Mouse (Mus musculus) cerebellum, adult (tissue): ENCODE measurements around the gene Gm3250.
"Not testable (repeated sequence)": the region's sequence is repeated elsewhere in the genome, so short reads cannot be mapped to it uniquely, and the experiment has no call there.

Experiments
- ATAC-seq: cut with Nextera tagmentation; 2 replicates; pipeline ENCODE4 v1.9.2; 2017; ENCODE audit warnings: mild to moderate bottlenecking, moderate library complexity, mixed read lengths; ENCODE audit not compliant: insufficient number of reproducible peaks, low FRiP score, low TSS enrichment

The Gm3250 gene

DNA sequence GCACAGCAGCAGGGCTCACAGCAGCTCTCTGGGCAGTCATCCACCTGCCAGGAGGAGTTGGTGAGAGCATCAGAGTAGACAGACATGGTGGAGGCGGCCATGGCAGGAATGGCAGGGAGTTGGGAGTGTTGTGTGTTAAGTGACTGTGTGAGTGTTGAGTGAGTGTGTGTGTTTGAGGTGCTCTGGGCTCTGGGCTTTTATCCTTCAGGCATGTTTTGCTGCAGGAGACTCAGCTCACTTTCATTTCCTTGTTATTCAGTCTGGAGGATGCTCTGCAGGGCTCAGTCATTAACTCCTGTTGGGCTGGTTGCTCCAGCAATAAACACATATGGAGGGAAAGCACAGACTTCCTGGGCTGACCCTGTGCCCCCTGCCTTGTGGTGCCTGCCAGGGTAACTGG, at the start of gene Gm3250:
Gm3250 (minus strand) TSS at position 101 of the 400 bp plus-strand sequence.
- not testable (repeated sequence) for ATAC-seq

DNA sequence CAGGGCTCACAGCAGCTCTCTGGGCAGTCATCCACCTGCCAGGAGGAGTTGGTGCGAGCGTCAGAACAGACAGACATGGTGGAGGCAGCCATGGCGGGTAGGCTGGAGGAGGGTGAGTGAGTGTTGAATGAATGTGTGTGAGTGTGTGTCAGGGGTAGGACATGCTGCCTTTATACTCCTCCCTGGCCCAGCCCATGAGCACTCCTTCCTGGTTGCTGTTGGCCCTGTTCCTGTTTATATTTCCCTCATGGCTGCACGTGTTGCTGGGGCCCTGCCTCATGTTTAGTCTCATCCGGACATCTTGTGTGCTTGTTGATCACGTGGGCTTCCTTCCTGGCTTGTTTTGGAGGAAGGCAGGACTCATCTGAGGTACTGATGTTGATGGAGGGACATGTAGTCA, 44.6 kb upstream of the Gm3250 start, which contains the start of gene Krtap10-4:
Krtap10-4 (minus strand) TSS at position 145 of the 400 bp plus-strand sequence.
- no peak for ATAC-seq

DNA sequence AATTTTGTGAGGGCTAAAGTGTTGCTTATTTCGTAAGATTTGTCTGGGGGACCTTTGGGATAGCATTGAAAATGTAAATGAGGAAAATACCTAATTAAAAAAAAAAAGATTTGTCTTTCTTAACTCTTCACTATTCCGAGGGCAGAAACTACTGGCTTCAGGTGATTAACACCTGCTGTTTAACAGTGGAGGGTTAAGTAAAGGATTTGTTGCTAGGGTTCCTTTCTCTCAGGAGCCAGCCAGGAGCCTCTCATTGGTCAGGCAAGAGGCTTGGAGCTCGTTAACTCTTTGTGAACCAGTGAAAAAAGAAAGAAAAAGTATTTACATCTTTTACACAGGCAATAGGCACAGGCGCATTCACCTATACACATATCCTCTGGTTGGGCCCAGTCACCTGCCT, 36.9 kb upstream of the Gm3250 start:
- no peak for ATAC-seq

DNA sequence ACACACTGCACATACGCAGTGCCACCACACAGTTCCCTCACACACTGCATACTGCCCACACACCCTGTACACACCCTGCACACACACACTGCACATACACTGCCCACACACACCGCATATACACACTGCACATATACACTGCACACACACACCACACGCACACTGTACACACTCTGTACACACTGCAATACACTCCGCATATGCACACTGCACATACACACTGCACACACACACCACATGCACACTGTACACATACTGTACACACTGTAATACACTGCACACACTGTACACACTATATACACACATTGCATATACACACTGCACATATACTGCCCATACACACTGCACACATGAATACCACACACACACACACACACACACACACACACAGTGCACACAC, 36.2 kb upstream of the Gm3250 start:
- no peak for ATAC-seq

DNA sequence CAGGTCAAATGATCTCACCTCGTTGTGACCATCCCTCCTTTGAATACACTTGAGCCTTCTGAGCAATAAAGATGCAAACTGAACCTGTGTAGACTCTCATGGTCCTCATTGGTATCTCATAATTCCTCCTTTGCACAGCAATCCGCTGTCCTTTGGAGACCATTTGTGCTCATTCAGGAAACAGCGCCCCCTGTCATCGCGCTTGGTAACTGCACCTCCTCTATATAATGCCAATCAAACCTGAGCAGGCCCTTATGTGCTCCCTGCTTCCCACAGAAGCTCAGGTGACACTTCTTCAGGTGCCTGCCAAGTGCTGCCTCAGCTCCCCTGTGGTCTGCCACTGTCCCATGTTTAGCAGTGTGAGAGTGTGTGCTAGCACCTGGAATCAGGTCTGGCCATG, 33.2 kb upstream of the Gm3250 start:
- no peak for ATAC-seq

- ATAC-seq, result no peak
Observed at GRCm38 (mm10) chr10:77814382-77814781, 32.0 kb upstream of the Gm3250 start, which contains the start of gene Gm2696. TSS of gene Gm2696 (plus strand) at chr10:77814682.

GRCm38 (mm10) chr10:77811743-77812142, 29.4 kb upstream of the Gm3250 start, which contains the start of gene Gm9507:
TSS of gene Gm9507 (minus strand) at chr10:77811843.
- no peak for ATAC-seq

GRCm38 (mm10) chr10:77804095-77804494, 21.8 kb upstream of the Gm3250 start:
- ATAC-seq, result no peak

DNA sequence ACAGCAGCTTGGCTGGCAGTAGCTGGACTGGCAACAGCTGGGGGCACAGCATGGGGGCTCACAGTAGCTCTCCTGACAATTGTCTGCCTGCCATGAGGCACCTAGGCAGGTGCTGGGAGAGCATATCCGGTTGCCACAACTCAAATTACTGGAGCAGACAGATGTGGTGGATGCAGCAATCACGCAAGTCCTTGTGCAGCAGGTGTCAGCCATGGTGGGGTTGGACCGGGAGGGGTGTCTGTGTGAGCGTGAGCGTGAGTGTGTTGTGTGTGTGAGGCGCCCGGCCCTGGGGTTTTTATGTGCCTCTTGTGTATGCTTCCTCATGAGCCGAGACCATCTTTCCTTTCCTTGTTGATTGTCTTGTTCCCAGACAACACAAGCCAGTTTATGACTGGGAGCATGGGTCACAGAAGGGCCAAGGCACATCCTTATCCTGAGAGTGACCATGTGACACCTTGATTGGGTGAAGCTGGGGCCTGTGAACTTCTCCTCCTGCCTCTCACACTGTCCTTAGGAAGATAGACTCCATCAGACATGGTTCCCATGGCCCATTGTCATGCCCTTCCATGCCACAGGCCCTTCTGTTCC, 16.7 kb upstream of the Gm3250 start, which contains the start of gene Gm19668:
Gm19668 (minus strand) TSS at position 213 of the 588 bp plus-strand sequence.
- ATAC-seq, result no peak

DNA sequence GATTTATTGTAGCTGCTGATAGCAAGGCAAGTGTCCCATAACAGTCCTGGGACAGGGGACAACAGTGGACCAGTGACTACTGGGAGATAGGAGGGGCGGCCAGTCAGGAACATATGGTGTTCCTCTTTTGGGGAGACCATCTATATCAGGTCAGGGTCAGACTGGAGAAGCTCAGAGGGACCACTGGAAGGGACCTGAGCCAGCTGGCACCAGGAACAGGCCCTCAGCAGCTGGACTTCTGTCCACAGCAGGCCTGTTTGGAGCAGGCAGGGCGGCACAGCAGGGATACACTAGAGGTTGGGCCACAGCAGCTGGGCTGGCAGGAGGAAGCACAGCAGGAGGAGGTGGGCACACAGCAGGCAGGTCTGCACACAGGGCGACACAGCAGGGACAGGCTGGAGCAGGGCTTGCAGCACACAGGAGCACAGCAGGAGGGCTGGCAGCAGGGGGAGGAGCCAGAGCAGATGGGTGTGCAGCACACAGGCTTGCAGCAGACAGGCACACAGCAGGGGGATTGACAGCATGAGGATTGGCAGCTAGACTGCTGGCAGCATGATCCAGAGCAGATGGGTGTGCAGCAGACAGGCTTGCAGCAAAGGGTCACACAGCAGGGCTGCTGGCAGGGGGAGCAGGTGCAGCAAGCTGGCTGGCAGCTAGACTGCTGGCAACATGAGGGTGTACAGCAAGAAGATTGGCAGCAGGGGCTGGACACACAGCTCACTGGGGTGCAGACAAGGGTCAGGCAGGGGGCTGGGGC, 16.0 kb upstream of the Gm3250 start:
- not testable (repeated sequence) for ATAC-seq

GRCm38 (mm10) chr10:77797677-77798076, 15.3 kb upstream of the Gm3250 start:
- ATAC-seq, result no peak

DNA sequence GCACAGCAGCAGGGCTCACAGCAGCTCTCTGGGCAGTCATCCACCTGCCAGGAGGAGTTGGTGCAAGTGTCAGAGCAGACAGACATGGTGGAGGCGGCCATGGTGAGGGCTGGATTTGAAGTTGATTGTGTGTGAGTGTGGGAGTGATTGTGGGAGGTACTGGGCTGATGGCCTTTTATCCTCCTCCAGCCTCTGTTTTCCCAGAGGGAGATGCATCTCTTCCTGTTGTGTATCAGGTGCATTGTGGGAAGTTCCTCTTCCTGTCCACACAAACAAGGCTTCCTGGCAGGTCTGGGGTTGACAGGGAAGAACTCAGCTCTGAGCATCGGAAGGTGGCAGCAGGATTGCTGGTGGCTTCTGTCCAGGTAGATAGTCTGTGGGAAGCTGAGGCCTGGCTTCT, 12.6 kb upstream of the Gm3250 start, which contains the start of gene Gm9639:
Gm9639 (minus strand) TSS at position 101 of the 400 bp plus-strand sequence.
- no peak for ATAC-seq

- no peak for ATAC-seq
Observed at GRCm38 (mm10) chr10:77788621-77789020, 6.3 kb upstream of the Gm3250 start.

DNA sequence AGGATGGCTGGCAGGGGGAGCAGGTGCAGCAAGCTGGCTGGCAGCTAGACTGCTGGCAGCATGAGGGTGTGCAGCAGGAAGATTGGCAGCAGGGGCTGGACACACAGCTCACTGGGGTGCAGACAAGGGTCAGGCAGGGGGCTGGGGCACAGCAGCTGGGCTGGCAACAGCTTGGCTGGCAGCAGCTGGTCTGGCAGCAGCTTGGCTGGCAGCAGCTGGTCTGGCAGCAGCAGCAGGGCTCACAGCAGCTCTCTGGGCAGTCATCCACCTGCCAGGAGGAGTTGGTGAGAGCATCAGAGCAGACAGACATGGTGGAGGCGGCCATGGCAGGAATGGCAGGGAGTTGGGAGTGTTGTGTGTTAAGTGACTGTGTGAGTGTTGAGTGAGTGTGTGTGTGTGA, 5.5 kb upstream of the Gm3250 start, which contains the start of gene Gm7137:
Gm7137 (minus strand) TSS at position 325 of the 400 bp plus-strand sequence.
- not testable (repeated sequence) for ATAC-seq

- not testable (repeated sequence) for ATAC-seq
Observed at GRCm38 (mm10) chr10:77783396-77783795, 1.1 kb upstream of the Gm3250 start.

GRCm38 (mm10) chr10:77776844-77777243, 5.5 kb downstream of the Gm3250 start, which contains the start of gene Gm7138:
TSS of gene Gm7138 (minus strand) at chr10:77776944.
- not testable (repeated sequence) for ATAC-seq

DNA sequence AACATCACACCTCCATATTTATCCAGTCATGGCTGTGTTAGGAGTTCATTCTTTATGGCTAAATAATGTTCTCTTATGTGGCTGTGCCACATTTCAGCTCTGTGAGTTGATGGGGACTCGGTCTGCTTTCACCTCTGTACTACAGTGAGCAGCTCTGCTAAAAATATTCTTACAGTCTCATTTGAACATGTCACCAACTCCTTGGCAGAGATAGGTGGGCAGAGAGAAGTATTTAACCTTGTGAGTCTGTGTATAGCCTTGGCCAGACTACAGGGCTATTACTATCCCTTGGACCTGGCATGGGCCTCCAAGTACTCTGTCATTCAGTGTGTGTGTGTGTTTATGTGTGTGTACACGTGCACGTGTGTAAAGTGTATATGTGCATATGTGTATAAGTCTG, 10.2 kb downstream of the Gm3250 start:
- ATAC-seq, result not testable (repeated sequence)

DNA sequence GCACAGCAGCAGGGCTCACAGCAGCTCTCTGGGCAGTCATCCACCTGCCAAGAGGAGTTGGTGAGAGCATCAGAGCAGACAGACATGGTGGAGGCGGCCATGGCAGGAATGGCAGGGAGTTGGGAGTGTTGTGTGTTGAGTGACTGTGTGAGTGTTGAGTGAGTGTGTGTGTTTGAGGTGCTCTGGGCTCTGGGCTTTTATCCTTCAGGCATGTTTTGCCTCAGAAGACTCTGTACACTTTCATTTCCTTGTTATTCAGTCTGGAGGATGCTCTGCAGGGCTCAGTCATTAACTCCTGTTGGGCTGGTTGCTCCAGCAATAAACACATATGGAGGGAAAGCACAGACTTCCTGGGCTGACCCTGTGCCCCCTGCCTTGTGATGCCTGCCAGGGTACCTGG, 11.1 kb downstream of the Gm3250 start, which contains the start of gene Gm3238:
Gm3238 (minus strand) TSS at position 101 of the 400 bp plus-strand sequence.
- not testable (repeated sequence) for ATAC-seq

DNA sequence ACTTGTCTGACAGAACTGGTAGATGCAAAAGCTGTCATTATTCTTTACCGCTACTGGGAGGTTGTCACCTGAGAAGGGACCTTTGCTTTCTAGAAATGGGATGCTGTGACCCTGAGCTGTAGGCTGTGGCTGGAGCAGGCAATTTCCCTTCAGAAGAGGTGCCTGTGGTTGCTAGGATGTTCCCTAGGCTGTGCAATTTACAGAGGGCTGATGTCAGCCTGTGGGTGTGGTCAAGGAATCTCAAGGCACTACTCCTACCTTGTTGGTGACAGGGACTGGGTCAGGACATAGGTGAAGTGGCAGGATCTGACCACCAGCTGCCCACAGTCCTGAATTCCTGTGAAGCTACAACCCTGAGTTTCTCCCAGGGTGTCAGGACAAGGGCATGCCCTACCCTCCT, 12.6 kb downstream of the Gm3250 start:
- no peak for ATAC-seq

DNA sequence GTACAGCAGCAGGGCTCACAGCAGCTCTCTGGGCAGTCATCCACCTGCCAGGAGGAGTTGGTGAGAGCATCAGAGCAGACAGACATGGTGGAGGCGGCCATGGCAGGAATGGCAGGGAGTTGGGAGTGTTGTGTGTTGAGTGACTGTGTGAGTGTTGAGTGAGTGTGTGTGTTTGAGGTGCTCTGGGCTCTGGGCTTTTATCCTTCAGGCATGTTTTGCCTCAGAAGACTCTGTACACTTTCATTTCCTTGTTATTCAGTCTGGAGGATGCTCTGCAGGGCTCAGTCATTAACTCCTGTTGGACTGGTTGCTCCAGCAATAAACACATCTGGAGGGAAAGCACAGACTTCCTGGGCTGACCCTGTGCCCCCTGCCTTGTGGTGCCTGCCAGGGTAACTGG, 22.8 kb downstream of the Gm3250 start, which contains the start of gene Gm3233:
Gm3233 (minus strand) TSS at position 101 of the 400 bp plus-strand sequence.
- ATAC-seq, result not testable (repeated sequence)

DNA sequence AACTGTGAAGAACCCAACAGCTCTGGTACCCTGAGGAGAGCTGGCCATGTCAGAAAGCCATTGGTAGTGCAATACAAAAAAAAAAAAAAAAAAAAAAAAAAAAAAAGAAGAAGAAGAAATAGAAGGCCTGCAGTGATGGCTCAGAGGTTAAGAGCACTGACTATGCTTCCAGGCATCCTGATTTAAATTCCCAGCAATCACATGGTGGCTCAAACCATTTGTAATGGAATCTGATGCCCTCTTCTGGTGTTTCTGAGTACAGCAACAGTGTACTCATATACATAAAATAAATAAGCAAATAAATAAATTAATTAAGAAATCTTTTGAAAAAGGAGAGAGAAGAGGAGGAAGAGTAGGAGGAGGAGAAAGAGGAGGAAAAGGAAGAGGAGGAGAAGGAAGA, 28.9 kb downstream of the Gm3250 start:
- no peak for ATAC-seq
